Mouse (Mus musculus) heart, postnatal 0 days (tissue): ENCODE data around the gene Olfr629.

Experiments used
- CTCF ChIP-seq: IDR thresholded peaks from 2 replicates; pipeline ENCODE4 v1.5.1; 2016; ENCODE audit warnings: antibody characterized with exemption, control low read depth, low read depth
- EP300 ChIP-seq: IDR thresholded peaks from 2 replicates; pipeline ENCODE4 v1.6.1; 2016; ENCODE audit warnings: antibody characterized with exemption, low read depth

DNA sequence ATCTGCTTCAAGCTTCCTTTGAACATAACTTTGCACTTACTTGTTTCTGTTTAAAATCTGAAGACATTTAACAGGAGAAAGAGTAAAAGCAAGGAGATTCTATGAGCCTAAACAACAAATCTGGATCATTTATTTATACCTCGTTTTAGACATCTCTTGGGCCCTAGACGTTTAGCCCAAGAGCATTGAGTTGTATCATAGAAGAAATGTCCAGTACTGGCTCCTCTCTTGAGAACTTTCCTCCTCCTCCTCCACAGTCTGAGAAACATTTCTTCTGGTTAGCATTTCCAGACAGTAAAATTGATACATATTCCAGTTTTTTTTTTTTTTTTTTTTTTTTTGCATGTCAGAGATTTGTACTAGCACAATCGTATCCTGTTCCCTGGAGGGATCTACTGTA is 47.0 kb upstream of the Olfr629 start, which contains the start of gene Olfr67:
- TF ChIP-seq CTCF (no peak), EP300 (no peak)
